Mouse (Mus musculus): ENCODE measurements around the gene Zdhhc14.

GRCm38 (mm10) chr17:5472268-5472667 is 20.1 kb upstream of the Zdhhc14 start:
- no peak for TF ChIP-seq CTCF (IDR thresholded peaks at IDR 0.05; ENCODE audit: low read depth, low read length)
- TF ChIP-seq GATA2 (IDR thresholded peaks at IDR 0.05; ENCODE audit: borderline replicate concordance, low read depth, low read length) = no peak

All from G1E (cell line).